In the genomic region with DNA sequence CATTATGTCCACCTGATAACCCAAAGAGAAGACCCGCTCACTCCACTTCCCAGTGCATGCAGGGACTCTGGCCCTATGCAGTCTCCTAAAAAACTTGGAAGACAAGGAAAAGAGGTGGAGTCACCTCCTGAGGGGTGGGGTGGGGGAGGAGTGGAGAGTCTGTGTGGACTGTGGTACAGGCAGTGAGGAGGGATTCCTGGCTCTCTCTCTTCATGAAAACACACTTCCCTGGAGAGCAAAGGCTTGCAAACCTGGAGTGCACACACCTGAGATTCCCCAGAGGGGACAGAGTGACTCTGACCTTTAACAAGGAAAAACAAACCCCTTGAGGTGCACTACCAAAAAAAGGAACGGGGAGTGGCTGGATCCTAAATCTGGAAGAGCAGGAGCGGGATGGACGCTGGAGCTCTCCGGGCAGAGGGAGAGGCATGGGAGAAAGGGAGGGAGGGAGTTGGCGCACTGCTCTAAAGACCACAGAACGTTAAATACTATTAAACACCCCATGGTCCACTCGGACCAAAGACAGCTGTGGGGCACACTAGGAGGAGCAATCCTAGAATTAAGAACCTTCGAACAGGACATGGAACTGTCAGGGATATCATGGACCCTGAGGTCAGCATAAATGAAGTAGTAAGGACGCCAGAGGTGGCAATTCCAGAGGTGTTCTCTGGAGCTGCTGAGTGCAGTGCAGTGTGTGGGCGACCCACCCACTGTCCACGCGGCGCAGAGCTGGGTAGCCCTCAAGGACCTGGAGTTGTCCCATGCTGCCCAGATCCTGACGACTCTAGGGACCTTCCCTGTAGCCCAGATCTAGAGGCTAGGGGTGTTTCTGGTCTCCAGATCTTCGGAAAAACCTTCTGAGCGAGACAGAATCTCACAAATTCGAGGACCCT, we compare ENCODE assay signal across 8 mouse cellular contexts. TPM values are rescaled to one million over a fixed set of nuclear protein-coding genes. Genes with fewer than 3 reads are reported as not detected.
DNase-seq lines count a peak whose midpoint lies in the region; ATAC-seq and TF ChIP-seq lines count a peak whose summit lies in the region.

No protein-coding gene starts in this region.

- H3K4me1 ChIP-seq in heart, embryonic 11.5 days (ENCODE audit: control insufficient read depth, insufficient read depth, low read length): 0 out of 2 replicates have a peak, but pooled peaks cover 3% of the 10 kb centered on the region
- peaks cover 0 to 8% of the 10 kb centered on the region in 2 experiments; a peak in 1 of 4 replicates for H3K4me1 ChIP-seq in ES-E14 (ENCODE audit: control insufficient read depth in 2 of 2, insufficient read depth in 2 of 2, low read length in 2 of 2, poor library complexity in 1 of 2)
- no peaks in the 10 kb centered on the region; the same call in 1 of the 2 replicates for H3K4me1 ChIP-seq in hindbrain, embryonic 11.5 days (replicated peaks; ENCODE audit: control insufficient read depth, insufficient read depth, low read length)

- H3K27ac ChIP-seq in heart, embryonic 11.5 days (ENCODE audit: low read depth, low read length): no peak overlapping the region
- H3K27ac ChIP-seq in ES-E14 (ENCODE audit: insufficient read depth, low read depth, low read length, poor library complexity, severe bottlenecking): no peak overlapping the region
- no peak overlapping the region for H3K27ac ChIP-seq in hindbrain, embryonic 11.5 days (ENCODE audit: low read depth, low read length)

- H3K36me3 ChIP-seq in heart, embryonic 11.5 days (ENCODE audit: control insufficient read depth, insufficient read depth, low read length): no peaks in the 10 kb centered on the region
- H3K36me3 ChIP-seq in ES-E14 (ENCODE audit: control insufficient read depth, insufficient read depth, low read length, poor library complexity, severe bottlenecking): no peaks in the 10 kb centered on the region
- no peaks in the 10 kb centered on the region for H3K36me3 ChIP-seq in hindbrain, embryonic 11.5 days (ENCODE audit: control insufficient read depth, insufficient read depth, low read length)

- peak overlapping the region; percentile 67 for H3K4me3 ChIP-seq in heart, embryonic 11.5 days (ENCODE audit: low read depth, low read length)
- peak overlapping the region; percentile 69 to 83; a peak in 3 of 4 replicates for H3K4me3 ChIP-seq in ES-E14 (ENCODE audit: insufficient read depth in 1 of 2, low read depth in 1 of 2, low read length in 2 of 2, poor library complexity in 1 of 2, severe bottlenecking in 1 of 2)
- peak overlapping the region; percentile 76 for H3K4me3 ChIP-seq in hindbrain, embryonic 11.5 days (ENCODE audit: low read depth, low read length)

- 7% methylated on average over 18 of the region's 18 CpGs for WGBS in heart, embryonic 11.5 days (ENCODE audit: insufficient replicate concordance)
- 5% methylated on average over 18 of the region's 18 CpGs for WGBS in hindbrain, embryonic 11.5 days

- no peaks in the 10 kb centered on the region for H3K9me3 ChIP-seq in heart, embryonic 11.5 days (replicated peaks; ENCODE audit: control insufficient read depth, low read length)
- H3K9me3 ChIP-seq in ES-E14 (ENCODE audit: control insufficient read depth, insufficient read depth, low read depth, low read length): no peaks in the 10 kb centered on the region
- H3K9me3 ChIP-seq in hindbrain, embryonic 11.5 days (ENCODE audit: control insufficient read depth, low read length): no peaks in the 10 kb centered on the region

- H3K9ac ChIP-seq in heart, embryonic 11.5 days (ENCODE audit: low read depth, low read length): peak overlapping the region; percentile 78
- no peak overlapping the region for H3K9ac ChIP-seq in ES-E14 (ENCODE audit: insufficient read depth, low read depth, low read length, poor library complexity, severe bottlenecking)
- peak overlapping the region; percentile 76 for H3K9ac ChIP-seq in hindbrain, embryonic 11.5 days (ENCODE audit: low read depth, low read length)

- in situ Hi-C loops in ES-E14 (cut with MboI; ENCODE audit: low sequenced_read_pairs in 2 of 2, unreplicated experiment in 2 of 2): no loop called here

- H3K27me3 ChIP-seq in heart, embryonic 11.5 days (ENCODE audit: control insufficient read depth, insufficient read depth, low read length): peaks cover 22% of the 10 kb centered on the region
- H3K27me3 ChIP-seq in hindbrain, embryonic 11.5 days (ENCODE audit: control insufficient read depth, insufficient read depth, low read length): peaks cover 6% of the 10 kb centered on the region; the same call in 1 of the 2 replicates

- intact Hi-C loops in heart, postnatal 14 days (cut with DNase I): loop anchor here (5.0 kb wide), 1 partner anchor 249 kb away; no protein-coding TSS in a partner anchor
- intact Hi-C loops in gastrocnemius, postnatal 36 days (cut with DNase I): loop anchor here (5.0 kb wide), 3 partner anchors 254 to 414 kb away; no protein-coding TSS in a partner anchor

- DNase-seq in heart, postnatal 14 days: no peak
- DNase-seq in ES-E14 (ENCODE audit: low read depth, low spot score): no peak
- DNase-seq in hindbrain, embryonic 11.5 days (ENCODE audit: low spot score): peak; percentile 23
- DNase-seq in lung, postnatal 10 days: peak; percentile 56
- DNase-seq in gastrocnemius, postnatal 36 days: no peak
- DNase-seq in B cell, adult 2 months: no peak
- no peak for DNase-seq in frontal cortex, adult 2 months (ENCODE audit: extremely low spot score in 1 of 2, low spot score in 1 of 2)

- peak overlapping the region; percentile 79 for H3K4me2 ChIP-seq in heart, embryonic 11.5 days
- H3K4me2 ChIP-seq in hindbrain, embryonic 11.5 days (replicated peaks; ENCODE audit: low read depth, low read length): peak overlapping the region; percentile 100

- no peak for ATAC-seq in heart, embryonic 11.5 days (replicated peaks; ENCODE audit: insufficient number of reproducible peaks, low FRiP score, low TSS enrichment)
- no peak for ATAC-seq in hindbrain, embryonic 11.5 days (ENCODE audit: low FRiP score)

TF ChIP-seq in ES-E14, 5 proteins besides CTCF, POLR2A, EP300 and RAD21:
- no peak for TF ChIP-seq ZNF384 (IDR thresholded peaks at IDR 0.05; ENCODE audit: low read depth, low read length)
- TF ChIP-seq CHD2 (IDR thresholded peaks at IDR 0.05; ENCODE audit: low read depth, low read length): no peak
- TF ChIP-seq MAFK (IDR thresholded peaks at IDR 0.05; ENCODE audit: insufficient read depth, low read depth, low read length): no peak
- no peak for TF ChIP-seq ZC3H11A (IDR thresholded peaks at IDR 0.05; ENCODE audit: borderline replicate concordance, low read depth, low read length)
- no peak for TF ChIP-seq HCFC1 (IDR thresholded peaks at IDR 0.05; ENCODE audit: borderline replicate concordance, insufficient read depth, low read length)

RNA-seq across cellular contexts. Expression of a gene that starts 1.2 kb away (rescaled TPM):
- polyA plus RNA-seq in heart, embryonic 11.5 days (2014; fragmentation: Nextera tagmentation; extraction: Ambion mirVana): 7.1 and 7.3 TPM in 2 replicates
- total RNA-seq in heart, postnatal 14 days (2021): 1 to 10 TPM; 9.6 to 9.9 TPM
- 4.7 and 5.4 TPM in 2 replicates for total RNA-seq in ES-E14 (2012; rRNA removed)
- polyA plus RNA-seq in hindbrain, embryonic 11.5 days (2014; fragmentation: Nextera tagmentation; extraction: Ambion mirVana): 4.1 and 6.0 TPM in 2 replicates
- total RNA-seq in gastrocnemius, postnatal 36 days (2021): 1 to 10 TPM; 3.4 to 3.5 TPM
- 24.1 and 30.7 TPM in 2 replicates for polyA plus RNA-seq in frontal cortex, adult 2 months (2012; rRNA removed)

Comparison
In these comparisons a context has a peak if more than half of its experiments do, and no peak if none do; other contexts are left out.
1. DNase-seq: peak in hindbrain, embryonic 11.5 days (single experiment) and lung, postnatal 10 days (single experiment); none in heart, postnatal 14 days (0 of 2), ES-E14 (single experiment), gastrocnemius, postnatal 36 days (0 of 2), B cell, adult 2 months (0 of 2) and frontal cortex, adult 2 months (0 of 2).
2. Peak in every context shown above with its lines, with median percentiles within 50 percentile points of each other: H3K4me3 ChIP-seq.